Mouse (Mus musculus): ENCODE data around the gene A630023A22Rik.

DNA sequence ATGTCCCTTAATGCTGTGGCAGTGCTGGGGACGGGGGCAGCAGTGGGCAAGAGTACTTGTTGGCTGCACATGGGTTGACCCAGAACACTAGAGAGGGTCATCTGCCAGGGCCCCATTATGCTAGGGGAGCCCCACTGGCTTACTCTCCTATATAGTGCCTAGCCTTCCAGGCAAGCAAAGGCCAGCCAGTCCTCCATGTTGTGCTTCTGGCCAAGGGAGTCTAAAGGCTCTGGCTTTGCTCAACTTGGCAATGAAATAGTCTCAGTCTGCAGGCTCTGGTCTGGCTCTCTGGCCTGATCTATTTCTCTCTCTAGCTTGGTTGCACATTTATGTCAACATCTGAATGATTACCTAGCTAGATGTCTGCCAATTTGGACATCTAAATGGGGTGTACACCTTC lies 9.7 kb downstream of the A630023A22Rik start:
- TF ChIP-seq EP300 (IDR thresholded peaks at IDR 0.05; ENCODE audit: low read depth) (no peak), CTCF (IDR thresholded peaks at IDR 0.05; ENCODE audit: low read depth) (no peak)
